Mouse (Mus musculus): ENCODE data around the gene N6amt1. TPM values are rescaled to one million over a fixed set of nuclear protein-coding genes. Genes with fewer than 3 reads are reported as not detected.

N6amt1 gene
- polyA plus RNA-seq (2015; fragmentation: Illumina TruSeq; extraction: RNeasy Lipid Tissue Mini Kit (QIAGEN cat#74804); ENCODE audit: insufficient read depth, low replicate concordance) = 19.4 TPM

DNA sequence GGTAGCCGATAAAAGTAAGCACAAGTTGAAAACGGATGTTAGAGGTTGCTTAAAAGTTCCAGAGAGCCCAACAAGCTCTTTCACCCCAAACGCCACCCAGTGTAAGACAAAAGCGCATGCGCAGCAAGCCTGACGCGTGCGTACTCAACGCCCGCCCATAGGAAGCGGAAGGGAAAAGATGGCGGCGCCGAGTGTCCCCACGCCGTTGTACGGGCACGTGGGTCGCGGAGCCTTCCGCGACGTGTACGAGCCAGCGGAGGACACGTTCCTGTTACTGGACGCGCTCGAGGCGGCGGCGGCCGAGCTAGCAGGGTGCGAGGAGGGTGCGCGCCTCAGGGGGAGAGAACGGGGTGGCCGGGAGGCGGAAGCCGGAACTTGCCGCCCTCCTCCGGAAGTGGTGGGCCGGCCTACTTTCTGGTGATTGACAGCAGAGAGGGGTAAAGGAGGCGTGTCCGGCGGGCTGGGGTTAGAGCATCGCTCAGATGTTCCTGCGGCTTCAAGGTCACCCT is at the start of gene N6amt1:
Gene N6amt1, plus strand, starts transcription at position 111 of the 509 bp plus-strand sequence.

Other genes starting within 250 kb of the N6amt1 start
- gene Ltn1, start 78.4 kb downstream of the N6amt1 start, polyA plus RNA-seq (2015; fragmentation: Illumina TruSeq; extraction: RNeasy Lipid Tissue Mini Kit (QIAGEN cat#74804); ENCODE audit: insufficient read depth, low replicate concordance) = 32.8 TPM
- gene Rwdd2b, start 86.4 kb downstream of the N6amt1 start, polyA plus RNA-seq (2015; fragmentation: Illumina TruSeq; extraction: RNeasy Lipid Tissue Mini Kit (QIAGEN cat#74804); ENCODE audit: insufficient read depth, low replicate concordance) = 13.9 TPM
- 141 TPM for gene Usp16, start 100.5 kb downstream of the N6amt1 start, polyA plus RNA-seq (2015; fragmentation: Illumina TruSeq; extraction: RNeasy Lipid Tissue Mini Kit (QIAGEN cat#74804); ENCODE audit: insufficient read depth, low replicate concordance)
- 347 TPM for gene Cct8, start 141.7 kb downstream of the N6amt1 start, polyA plus RNA-seq (2015; fragmentation: Illumina TruSeq; extraction: RNeasy Lipid Tissue Mini Kit (QIAGEN cat#74804); ENCODE audit: insufficient read depth, low replicate concordance)
- gene Map3k7cl, start 199.1 kb downstream of the N6amt1 start, polyA plus RNA-seq (2015; fragmentation: Illumina TruSeq; extraction: RNeasy Lipid Tissue Mini Kit (QIAGEN cat#74804); ENCODE audit: insufficient read depth, low replicate concordance) = 1.9 TPM

All from spleen, adult 10 weeks (tissue).